Mouse (Mus musculus) myocyte (in vitro differentiated cells): ENCODE data around the gene Acox2. TPM values are rescaled to one million over a fixed set of nuclear protein-coding genes. Genes with fewer than 3 reads are reported as not detected.

Experiments
- H3K27me3 ChIP-seq: one replicate; pipeline ENCODE4 v1.6.1; 2011; ENCODE audit not compliant: control insufficient read depth, insufficient read depth, insufficient read length
- H3K36me3 ChIP-seq: one replicate; pipeline ENCODE4 v1.6.1; 2011; ENCODE audit not compliant: control insufficient read depth, insufficient read depth
- H3K4me2 ChIP-seq: one replicate; pipeline ENCODE4 v1.6.1; 2011; ENCODE audit warnings: low read depth, control low read depth
- H3K4me3 ChIP-seq: one replicate; pipeline ENCODE4 v1.5.1; 2011; ENCODE audit warnings: mild to moderate bottlenecking, control low read depth, moderate library complexity
- H3K79me2 ChIP-seq: one replicate; pipeline ENCODE4 v1.6.1; 2011; ENCODE audit not compliant: control insufficient read depth, insufficient read depth
- H3ac ChIP-seq: one replicate; pipeline ENCODE4 v1.6.1; 2011; ENCODE audit not compliant: control insufficient read depth, insufficient read length
- CEBPB ChIP-seq: IDR thresholded peaks from 2 replicates; pipeline ENCODE4 v1.6.1; 2011; ENCODE audit warnings: mild to moderate bottlenecking, moderate library complexity; ENCODE audit not compliant: poor library complexity, insufficient read depth, severe bottlenecking
- E2F4 ChIP-seq: IDR thresholded peaks from one replicate; pipeline ENCODE4 v1.6.1; 2011; ENCODE audit warnings: mild to moderate bottlenecking, control low read depth, moderate library complexity; ENCODE audit not compliant: insufficient read depth
- MAX ChIP-seq: IDR thresholded peaks from one replicate; pipeline ENCODE4 v1.6.1; 2011; ENCODE audit warnings: low read depth, mild to moderate bottlenecking, control low read depth
- MYOD1 ChIP-seq, 3 experiments: IDR thresholded peaks; one replicate each; pipeline ENCODE4 v1.6.1; 2011; ENCODE audit warnings: control low read depth in 2 of 3, low read depth in 2 of 3, mild to moderate bottlenecking in 2 of 3, moderate library complexity in 1 of 3; ENCODE audit not compliant: insufficient read length in 2 of 3, control insufficient read depth in 1 of 3
- MYOG ChIP-seq, 3 experiments: IDR thresholded peaks; one replicate each; pipeline ENCODE4 v1.6.1; 2011; ENCODE audit warnings: control low read depth in 2 of 3, low read depth in 2 of 3, mild to moderate bottlenecking in 2 of 3; ENCODE audit not compliant: insufficient read length in 2 of 3, control insufficient read depth in 1 of 3, insufficient read depth in 1 of 3
- POLR2A ChIP-seq: IDR thresholded peaks from one replicate; pipeline ENCODE4 v1.6.1; 2011; ENCODE audit warnings: low read depth, mild to moderate bottlenecking, control low read depth, moderate library complexity; ENCODE audit not compliant: insufficient read length
- POLR2AphosphoS2 ChIP-seq: IDR thresholded peaks from one replicate; pipeline ENCODE4 v1.6.1; 2011; ENCODE audit warnings: low read depth, control low read depth; ENCODE audit not compliant: insufficient read length
- REST ChIP-seq: IDR thresholded peaks from one replicate; pipeline ENCODE4 v1.6.1; 2011; ENCODE audit warnings: mild to moderate bottlenecking, control low read depth, moderate library complexity; ENCODE audit not compliant: insufficient read depth, insufficient read length
- SRF ChIP-seq: IDR thresholded peaks from one replicate; pipeline ENCODE4 v1.6.1; 2011; ENCODE audit warnings: low read depth; ENCODE audit not compliant: control insufficient read depth, insufficient read length
- TCF12 ChIP-seq: IDR thresholded peaks from one replicate; pipeline ENCODE4 v1.6.1; 2011; ENCODE audit warnings: mild to moderate bottlenecking, control low read depth; ENCODE audit not compliant: poor library complexity, insufficient read depth, severe bottlenecking
- TCF3 ChIP-seq: IDR thresholded peaks from one replicate; pipeline ENCODE4 v1.6.1; 2011; ENCODE audit warnings: low read depth, control low read depth; ENCODE audit not compliant: insufficient read length
- USF1 ChIP-seq: IDR thresholded peaks from one replicate; pipeline ENCODE4 v1.6.1; 2011; ENCODE audit warnings: low read depth, mild to moderate bottlenecking, control low read depth, moderate library complexity
- polyA plus RNA-seq: library from polyadenylated mRNA; unstranded; fragments of >200 nt; fragmentation: generic; extraction: Trizol; gene quantifications from one replicate; pipeline ENCODE4 v1.2.1, GENCODE M21; 2012; ENCODE audit warnings: missing spikeins

The Acox2 gene
- polyA plus RNA-seq, 1 experiment, result 2.1 TPM

- no peak overlapping the region for H3K4me3 ChIP-seq
- H3ac ChIP-seq, result no peak overlapping the region
- H3K36me3 ChIP-seq, result no peaks in the 10 kb centered on the region
- no peaks in the 10 kb centered on the region for H3K79me2 ChIP-seq
- TF ChIP-seq SRF (no peak), MYOD1 (IDR thresholded peaks at IDR 0.05; ENCODE audit: control insufficient read depth in 1 of 3, insufficient read length in 2 of 3, low read depth in 2 of 3) (no peak), MAX (no peak), POLR2A (no peak), POLR2AphosphoS2 (no peak), CEBPB (no peak), TCF3 (no peak), USF1 (no peak), REST (no peak), TCF12 (no peak), MYOG (IDR thresholded peaks at IDR 0.05; ENCODE audit: control insufficient read depth in 1 of 3, insufficient read depth in 1 of 3, insufficient read length in 2 of 3, low read depth in 2 of 3) (no peak), E2F4 (no peak)
- no peaks in the 10 kb centered on the region for H3K27me3 ChIP-seq
- H3K4me2 ChIP-seq, result no peak overlapping the region
Observed at GRCm38 (mm10) chr14:8257521-8258334, 1.4 kb downstream of the Acox2 start.

GRCm38 (mm10) chr14:8256881-8257280 lies 2.3 kb downstream of the Acox2 start:
- H3K27me3 ChIP-seq, result no peaks in the 10 kb centered on the region
- H3K4me3 ChIP-seq, result no peak overlapping the region
- H3K4me2 ChIP-seq, result no peak overlapping the region
- TF ChIP-seq MYOD1 (IDR thresholded peaks at IDR 0.05; ENCODE audit: control insufficient read depth in 1 of 3, insufficient read length in 2 of 3, low read depth in 2 of 3), result no peak
- TF ChIP-seq POLR2AphosphoS2, result no peak
- TF ChIP-seq MYOG (IDR thresholded peaks at IDR 0.05; ENCODE audit: control insufficient read depth in 1 of 3, insufficient read depth in 1 of 3, insufficient read length in 2 of 3, low read depth in 2 of 3), result no peak
- TF ChIP-seq TCF3, result no peak
- TF ChIP-seq USF1, result no peak
- no peak for TF ChIP-seq CEBPB
- TF ChIP-seq E2F4, result no peak
- TF ChIP-seq SRF, result no peak
- no peak for TF ChIP-seq MAX
- no peak for TF ChIP-seq REST
- TF ChIP-seq TCF12, result no peak
- TF ChIP-seq POLR2A, result no peak
- H3K36me3 ChIP-seq, result no peaks in the 10 kb centered on the region
- H3K79me2 ChIP-seq, result no peaks in the 10 kb centered on the region
- H3ac ChIP-seq, result no peak overlapping the region

- TF ChIP-seq E2F4, result no peak
- no peak for TF ChIP-seq POLR2AphosphoS2
- no peak for TF ChIP-seq CEBPB
- no peak for TF ChIP-seq REST
- TF ChIP-seq MAX, result no peak
- no peak for TF ChIP-seq TCF12
- TF ChIP-seq MYOG (IDR thresholded peaks at IDR 0.05; ENCODE audit: control insufficient read depth in 1 of 3, insufficient read depth in 1 of 3, insufficient read length in 2 of 3, low read depth in 2 of 3), result no peak
- peak in 2 of 3 experiments; percentile 54 to 59 for TF ChIP-seq MYOD1 (IDR thresholded peaks at IDR 0.05; ENCODE audit: control insufficient read depth in 1 of 3, insufficient read length in 2 of 3, low read depth in 2 of 3)
Observed at GRCm38 (mm10) chr14:8256072-8256471, 3.1 kb downstream of the Acox2 start.

GRCm38 (mm10) chr14:8255076-8255729 lies 4.0 kb downstream of the Acox2 start:
- no peaks in the 10 kb centered on the region for H3K27me3 ChIP-seq
- no peak overlapping the region for H3ac ChIP-seq
- TF ChIP-seq TCF3 (no peak), TCF12 (no peak), POLR2A (no peak), USF1 (no peak), POLR2AphosphoS2 (no peak), CEBPB (no peak), E2F4 (no peak), MYOG (IDR thresholded peaks at IDR 0.05; ENCODE audit: control insufficient read depth in 1 of 3, insufficient read depth in 1 of 3, insufficient read length in 2 of 3, low read depth in 2 of 3) (no peak), MYOD1 (IDR thresholded peaks at IDR 0.05; ENCODE audit: control insufficient read depth in 1 of 3, insufficient read length in 2 of 3, low read depth in 2 of 3) (no peak), REST (no peak), SRF (no peak), MAX (no peak)

More at GRCm38 (mm10) chr14:8256072-8256471, 3.1 kb downstream of the Acox2 start:
- no peaks in the 10 kb centered on the region for H3K79me2 ChIP-seq
- no peak overlapping the region for H3K4me2 ChIP-seq
- H3K36me3 ChIP-seq, result no peaks in the 10 kb centered on the region
- no peaks in the 10 kb centered on the region for H3K27me3 ChIP-seq
- no peak overlapping the region for H3ac ChIP-seq
- no peak overlapping the region for H3K4me3 ChIP-seq

More at GRCm38 (mm10) chr14:8255076-8255729, 4.0 kb downstream of the Acox2 start:
- Histone ChIP-seq H3K4me2 (no peak overlapping the region), H3K79me2 (no peaks in the 10 kb centered on the region), H3K4me3 (no peak overlapping the region), H3K36me3 (no peaks in the 10 kb centered on the region)
